Mouse (Mus musculus): Measurements from ENCODE around the gene Pcx. TPM values are rescaled to one million over a fixed set of nuclear protein-coding genes. Genes with fewer than 3 reads are reported as not detected.

The Pcx gene
- polyA plus RNA-seq, 1 experiment from 2014 or later: 18.6 TPM

DNA sequence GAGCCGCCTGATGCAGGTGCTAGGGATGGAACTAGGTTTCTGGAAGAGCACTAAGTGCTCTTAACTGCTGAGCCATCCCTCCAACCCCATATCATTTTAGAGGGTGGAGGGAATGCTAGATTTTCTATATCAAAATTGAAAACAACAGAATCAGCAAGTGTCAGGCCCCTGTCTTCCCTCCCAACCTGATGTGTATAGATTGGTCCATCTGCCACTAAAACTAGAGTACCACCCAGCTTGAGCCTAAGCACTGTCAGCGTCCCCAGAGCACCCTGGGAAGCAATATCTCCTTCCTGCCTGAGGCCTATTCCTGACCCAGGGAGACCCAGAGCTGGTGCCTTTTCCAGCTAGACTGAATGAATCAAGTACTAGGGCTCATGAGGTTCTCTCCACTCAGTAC lies 56.6 kb downstream of the Pcx start:
- Histone ChIP-seq H3K27ac (ENCODE audit: low read depth, low read length) (peak overlapping the region; percentile 34; the same call in 1 of the 2 replicates), H3K27me3 (replicated peaks; ENCODE audit: control insufficient read depth, insufficient read depth, low read length) (no peaks in the 10 kb centered on the region), H3K4me1 (replicated peaks; ENCODE audit: control insufficient read depth, insufficient read depth, low read length) (peaks cover 23% of the 10 kb centered on the region), H3K9me3 (ENCODE audit: control insufficient read depth, low read length) (no peaks in the 10 kb centered on the region), H3K36me3 (ENCODE audit: control insufficient read depth, insufficient read depth, low read length) (no peaks in the 10 kb centered on the region), H3K4me3 (ENCODE audit: low read depth, low read length) (no peak overlapping the region), H3K4me2 (no peak overlapping the region), H3K9ac (ENCODE audit: low read depth, low read length) (no peak overlapping the region)
- DNase-seq (ENCODE audit: low spot score) (no peak), ATAC-seq (replicated peaks; ENCODE audit: low FRiP score) (peak; percentile 71)
- 71% methylated on average over 2 of the region's 2 CpGs for WGBS

DNA sequence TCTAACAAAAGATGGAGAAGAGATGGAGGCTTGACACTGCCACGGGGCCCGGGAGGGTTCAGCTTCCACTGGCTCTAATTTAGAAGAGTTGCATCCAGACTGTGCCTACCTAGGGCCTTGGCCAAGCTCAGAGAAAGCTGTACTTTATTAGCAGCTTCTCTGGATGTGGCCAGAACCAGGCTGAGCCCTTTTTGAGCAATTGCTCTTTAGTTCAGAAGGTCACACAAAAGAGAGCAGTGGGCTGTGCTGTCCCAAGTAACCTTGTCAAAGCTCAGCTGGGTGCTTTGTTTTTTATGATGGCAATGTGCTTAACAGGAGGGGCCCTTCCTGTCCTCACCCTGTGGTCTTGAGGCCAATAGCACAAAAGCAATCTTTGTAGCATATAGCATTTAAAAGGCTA lies 57.4 kb downstream of the Pcx start:
- Histone ChIP-seq H3K27ac (ENCODE audit: low read depth, low read length) (peak overlapping the region; percentile 84), H3K36me3 (ENCODE audit: control insufficient read depth, insufficient read depth, low read length) (no peaks in the 10 kb centered on the region), H3K4me2 (no peak overlapping the region), H3K27me3 (replicated peaks; ENCODE audit: control insufficient read depth, insufficient read depth, low read length) (no peaks in the 10 kb centered on the region), H3K4me1 (replicated peaks; ENCODE audit: control insufficient read depth, insufficient read depth, low read length) (peaks cover 23% of the 10 kb centered on the region), H3K9me3 (ENCODE audit: control insufficient read depth, low read length) (no peaks in the 10 kb centered on the region), H3K4me3 (ENCODE audit: low read depth, low read length) (no peak overlapping the region), H3K9ac (ENCODE audit: low read depth, low read length) (peak overlapping the region; percentile 28)
- no peak for DNase-seq (ENCODE audit: low spot score)
- 59% methylated on average over 2 of the region's 2 CpGs for WGBS
- no peak for ATAC-seq (replicated peaks; ENCODE audit: low FRiP score)

DNA sequence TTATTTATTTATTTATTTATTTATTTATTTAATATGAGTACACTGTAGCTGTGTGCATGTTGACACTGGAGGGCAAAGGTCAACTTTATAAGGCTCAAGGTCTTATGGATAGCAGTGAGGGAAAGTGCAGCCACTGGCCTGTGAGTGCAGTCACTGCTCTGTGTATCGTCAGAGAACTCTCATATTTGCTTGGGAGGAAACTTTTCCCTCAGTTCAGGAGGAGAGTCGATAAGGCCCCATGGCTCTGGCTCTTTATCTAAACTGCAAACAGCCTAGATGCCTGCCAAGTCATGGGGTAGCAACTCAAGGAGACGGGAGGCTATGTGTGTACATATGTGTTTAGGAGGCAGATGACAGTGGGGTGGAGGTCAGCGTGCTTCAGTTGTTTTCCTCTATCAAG lies 58.6 kb downstream of the Pcx start:
- WGBS: 36% methylated on average over 4 of the region's 4 CpGs
- no peaks in the 10 kb centered on the region for H3K9me3 ChIP-seq (ENCODE audit: control insufficient read depth, low read length)
- ATAC-seq (replicated peaks; ENCODE audit: low FRiP score) (peak; percentile 86), DNase-seq (ENCODE audit: low spot score) (no peak)
- no peaks in the 10 kb centered on the region for H3K36me3 ChIP-seq (ENCODE audit: control insufficient read depth, insufficient read depth, low read length)
- peak overlapping the region; percentile 84 for H3K27ac ChIP-seq (ENCODE audit: low read depth, low read length)
- peaks cover 23% of the 10 kb centered on the region for H3K4me1 ChIP-seq (replicated peaks; ENCODE audit: control insufficient read depth, insufficient read depth, low read length)
- no peaks in the 10 kb centered on the region for H3K27me3 ChIP-seq (replicated peaks; ENCODE audit: control insufficient read depth, insufficient read depth, low read length)
- peak overlapping the region; percentile 34 for H3K4me2 ChIP-seq
- H3K4me3 ChIP-seq (ENCODE audit: low read depth, low read length): no peak overlapping the region
- H3K9ac ChIP-seq (ENCODE audit: low read depth, low read length): peak overlapping the region; percentile 46; the same call in 1 of the 2 replicates

DNA sequence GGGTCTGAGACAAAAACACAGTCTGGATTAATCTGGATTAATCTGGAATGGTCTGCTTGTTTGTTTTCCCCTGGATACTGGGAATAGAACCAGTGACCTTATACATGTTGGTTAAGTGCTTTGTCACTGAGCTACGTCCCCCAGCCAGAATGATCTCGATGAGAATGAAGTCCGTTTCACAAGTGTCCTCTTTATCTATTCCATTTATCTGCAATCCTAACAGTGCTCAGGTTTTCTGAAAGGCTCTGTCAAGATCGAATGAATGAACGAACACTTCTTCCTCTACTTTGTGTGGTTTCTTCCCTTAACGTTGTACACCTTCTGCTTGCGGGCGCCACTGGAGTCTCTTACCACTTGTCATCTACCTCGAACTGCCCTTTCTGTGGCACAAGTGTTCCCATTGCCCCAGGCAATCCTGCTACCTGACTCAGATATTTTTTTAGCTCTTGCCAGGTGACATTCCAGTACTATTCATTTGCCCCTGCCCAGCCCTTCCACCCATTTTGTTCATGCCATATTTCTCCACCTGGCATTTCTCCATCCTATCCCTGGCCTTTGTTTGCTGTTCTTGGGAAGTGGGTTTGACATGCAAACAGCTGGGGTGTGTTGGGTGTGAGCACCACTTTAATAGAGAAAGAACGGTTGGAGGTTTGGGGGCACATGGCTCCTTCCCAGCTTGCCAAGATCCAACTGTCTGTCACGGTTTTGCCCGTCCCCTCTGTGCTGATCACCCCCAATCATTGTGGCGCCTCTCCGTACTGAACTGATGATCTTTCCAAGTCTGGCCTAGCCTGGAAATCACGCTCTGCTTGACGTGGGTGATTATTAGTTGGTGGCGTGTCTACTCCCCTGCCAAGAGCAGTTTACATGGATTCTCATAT lies 59.3 kb downstream of the Pcx start:
- H3K4me1 ChIP-seq (replicated peaks; ENCODE audit: control insufficient read depth, insufficient read depth, low read length): peaks cover 23% of the 10 kb centered on the region
- peak overlapping the region; percentile 46 for H3K9ac ChIP-seq (ENCODE audit: low read depth, low read length)
- peak overlapping the region; percentile 84 for H3K27ac ChIP-seq (ENCODE audit: low read depth, low read length)
- peak overlapping the region; percentile 34 for H3K4me2 ChIP-seq
- H3K4me3 ChIP-seq (ENCODE audit: low read depth, low read length): no peak overlapping the region
- DNase-seq (ENCODE audit: low spot score) (no peak), ATAC-seq (replicated peaks; ENCODE audit: low FRiP score) (no peak)
- H3K9me3 ChIP-seq (ENCODE audit: control insufficient read depth, low read length): no peaks in the 10 kb centered on the region
- WGBS: 76% methylated on average over 17 of the region's 17 CpGs
- H3K36me3 ChIP-seq (ENCODE audit: control insufficient read depth, insufficient read depth, low read length): no peaks in the 10 kb centered on the region
- no peaks in the 10 kb centered on the region for H3K27me3 ChIP-seq (replicated peaks; ENCODE audit: control insufficient read depth, insufficient read depth, low read length)

DNA sequence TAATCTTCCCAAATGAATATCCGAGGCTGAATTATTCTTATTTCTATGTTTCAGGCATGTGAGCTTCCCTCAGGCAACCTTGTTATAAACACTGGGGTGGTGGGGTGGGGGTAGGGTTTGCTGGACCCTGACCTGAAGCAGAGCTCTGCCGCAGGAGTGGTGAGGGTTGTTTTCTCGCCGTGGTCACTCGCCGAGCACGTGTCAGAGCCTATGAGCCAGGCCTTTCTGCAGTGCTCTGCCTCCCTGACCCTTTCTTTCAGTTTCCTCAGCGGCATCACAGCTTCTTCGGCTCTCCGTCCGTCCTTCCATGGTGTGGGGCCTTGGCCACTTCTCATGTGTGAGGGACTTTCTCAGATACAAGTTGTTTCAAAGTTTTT lies 60.0 kb downstream of the Pcx start:
- no peaks in the 10 kb centered on the region for H3K9me3 ChIP-seq (ENCODE audit: control insufficient read depth, low read length)
- WGBS: 82% methylated on average over 11 of the region's 11 CpGs
- ATAC-seq (replicated peaks; ENCODE audit: low FRiP score) (no peak), DNase-seq (ENCODE audit: low spot score) (no peak)
- no peaks in the 10 kb centered on the region for H3K36me3 ChIP-seq (ENCODE audit: control insufficient read depth, insufficient read depth, low read length)
- peaks cover 23% of the 10 kb centered on the region for H3K4me1 ChIP-seq (replicated peaks; ENCODE audit: control insufficient read depth, insufficient read depth, low read length)
- no peak overlapping the region for H3K4me2 ChIP-seq
- no peaks in the 10 kb centered on the region for H3K27me3 ChIP-seq (replicated peaks; ENCODE audit: control insufficient read depth, insufficient read depth, low read length)
- no peak overlapping the region for H3K9ac ChIP-seq (ENCODE audit: low read depth, low read length)
- no peak overlapping the region for H3K27ac ChIP-seq (ENCODE audit: low read depth, low read length)
- no peak overlapping the region for H3K4me3 ChIP-seq (ENCODE audit: low read depth, low read length)

DNA sequence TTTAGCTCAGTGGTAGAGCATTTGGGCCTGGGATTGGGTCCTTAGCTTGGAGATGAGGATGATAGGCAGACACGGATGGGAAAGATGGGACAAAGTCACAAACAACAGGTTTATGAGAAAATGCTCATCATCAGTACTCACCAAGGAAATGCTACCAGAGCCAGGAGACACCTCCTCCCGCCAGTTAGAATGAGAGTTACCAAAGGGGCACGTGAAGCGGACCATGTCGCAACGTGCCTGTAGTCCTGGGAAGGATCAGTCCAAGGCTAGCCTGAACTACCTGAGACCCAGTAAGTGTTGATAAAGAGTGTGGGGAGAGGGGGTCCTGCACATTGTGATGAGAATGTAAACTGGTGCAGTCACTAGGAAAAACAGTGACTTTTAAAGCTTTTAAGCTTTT lies 60.5 kb downstream of the Pcx start:
- H3K27ac ChIP-seq (ENCODE audit: low read depth, low read length): no peak overlapping the region
- H3K4me3 ChIP-seq (ENCODE audit: low read depth, low read length): no peak overlapping the region
- H3K9ac ChIP-seq (ENCODE audit: low read depth, low read length): no peak overlapping the region
- no peaks in the 10 kb centered on the region for H3K9me3 ChIP-seq (ENCODE audit: control insufficient read depth, low read length)
- H3K36me3 ChIP-seq (ENCODE audit: control insufficient read depth, insufficient read depth, low read length): no peaks in the 10 kb centered on the region
- WGBS: 80% methylated on average over 6 of the region's 6 CpGs
- H3K27me3 ChIP-seq (replicated peaks; ENCODE audit: control insufficient read depth, insufficient read depth, low read length): no peaks in the 10 kb centered on the region
- no peak for DNase-seq (ENCODE audit: low spot score)
- H3K4me2 ChIP-seq: no peak overlapping the region
- peaks cover 20% of the 10 kb centered on the region for H3K4me1 ChIP-seq (replicated peaks; ENCODE audit: control insufficient read depth, insufficient read depth, low read length)
- ATAC-seq (replicated peaks; ENCODE audit: low FRiP score): no peak

DNA sequence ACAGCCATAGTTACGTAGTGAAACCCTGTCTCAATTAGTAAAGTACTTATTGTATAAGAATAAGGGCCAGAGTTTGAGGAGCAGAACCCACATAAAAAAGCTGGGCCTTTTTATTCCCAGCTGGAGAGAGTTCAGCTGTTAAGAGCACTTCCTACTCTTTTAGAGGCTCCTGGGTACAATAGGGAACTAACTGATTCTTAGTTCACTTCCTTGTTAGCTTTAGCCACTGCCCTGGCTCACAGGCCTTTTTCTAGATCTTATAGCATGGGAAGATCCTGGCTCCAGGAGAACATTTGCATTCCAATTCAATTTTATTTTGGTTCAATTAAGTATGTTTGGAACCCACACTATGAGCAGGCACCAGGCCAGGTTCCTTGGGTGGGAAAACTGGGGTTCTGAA lies 61.4 kb downstream of the Pcx start:
- H3K4me1 ChIP-seq (replicated peaks; ENCODE audit: control insufficient read depth, insufficient read depth, low read length): peaks cover 20% of the 10 kb centered on the region
- no peaks in the 10 kb centered on the region for H3K9me3 ChIP-seq (ENCODE audit: control insufficient read depth, low read length)
- no peak overlapping the region for H3K4me3 ChIP-seq (ENCODE audit: low read depth, low read length)
- ATAC-seq (replicated peaks; ENCODE audit: low FRiP score): no peak
- no peaks in the 10 kb centered on the region for H3K36me3 ChIP-seq (ENCODE audit: control insufficient read depth, insufficient read depth, low read length)
- WGBS: 83% methylated on average over 1 of the region's 1 CpGs
- no peak for DNase-seq (ENCODE audit: low spot score)
- no peak overlapping the region for H3K4me2 ChIP-seq
- no peak overlapping the region for H3K9ac ChIP-seq (ENCODE audit: low read depth, low read length)
- H3K27ac ChIP-seq (ENCODE audit: low read depth, low read length): no peak overlapping the region
- no peaks in the 10 kb centered on the region for H3K27me3 ChIP-seq (replicated peaks; ENCODE audit: control insufficient read depth, insufficient read depth, low read length)

DNA sequence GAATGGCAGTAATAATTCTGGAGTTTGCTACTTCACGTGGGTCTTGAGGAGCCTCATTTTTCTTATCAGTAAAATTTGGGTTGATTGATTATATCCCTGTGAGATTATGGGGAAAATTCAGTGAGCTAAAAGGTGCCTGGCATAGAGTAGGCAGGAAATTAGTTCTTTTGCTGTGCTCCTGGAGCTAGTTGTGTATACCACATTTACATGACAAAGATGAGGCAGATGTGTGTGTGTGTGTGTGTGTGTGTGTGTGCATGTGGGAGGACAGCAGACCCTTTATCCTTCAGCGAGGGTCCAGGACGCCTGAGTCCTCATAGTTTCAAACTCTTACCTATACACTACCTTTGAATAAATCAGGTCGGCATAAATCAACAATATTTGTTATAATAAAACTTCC lies 61.8 kb downstream of the Pcx start:
- Histone ChIP-seq H3K4me1 (replicated peaks; ENCODE audit: control insufficient read depth, insufficient read depth, low read length) (peaks cover 19% of the 10 kb centered on the region), H3K27ac (ENCODE audit: low read depth, low read length) (no peak overlapping the region)

DNA sequence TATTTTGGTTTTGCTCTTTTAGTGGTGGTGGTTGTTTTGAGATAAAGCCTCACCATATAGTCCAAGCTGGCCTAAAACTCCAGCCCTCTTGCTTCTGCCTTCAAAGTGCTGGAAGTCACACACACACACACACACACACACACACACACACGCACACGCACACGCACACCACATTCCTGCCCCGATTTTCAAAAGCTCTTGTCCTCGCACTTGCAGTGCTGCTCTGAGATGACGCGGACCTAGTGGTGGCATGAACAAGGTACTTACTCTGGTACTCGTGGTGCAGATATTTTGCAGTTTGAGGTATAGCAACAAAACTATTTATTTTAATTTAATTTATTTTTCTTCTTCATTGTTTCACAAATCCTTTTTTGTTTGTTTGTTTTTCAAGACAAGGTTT lies 62.2 kb downstream of the Pcx start:
- Histone ChIP-seq H3K4me3 (ENCODE audit: low read depth, low read length) (no peak overlapping the region), H3K4me2 (no peak overlapping the region), H3K36me3 (ENCODE audit: control insufficient read depth, insufficient read depth, low read length) (no peaks in the 10 kb centered on the region), H3K9me3 (ENCODE audit: control insufficient read depth, low read length) (no peaks in the 10 kb centered on the region), H3K27ac (ENCODE audit: low read depth, low read length) (no peak overlapping the region), H3K4me1 (replicated peaks; ENCODE audit: control insufficient read depth, insufficient read depth, low read length) (peaks cover 17% of the 10 kb centered on the region), H3K9ac (ENCODE audit: low read depth, low read length) (no peak overlapping the region), H3K27me3 (replicated peaks; ENCODE audit: control insufficient read depth, insufficient read depth, low read length) (no peaks in the 10 kb centered on the region)
- no peak for DNase-seq (ENCODE audit: low spot score)
- ATAC-seq (replicated peaks; ENCODE audit: low FRiP score): no peak
- WGBS: 94% methylated on average over 8 of the region's 8 CpGs

More for the DNA sequence above, 61.8 kb downstream of the Pcx start:
- ATAC-seq (replicated peaks; ENCODE audit: low FRiP score) (no peak), DNase-seq (ENCODE audit: low spot score) (no peak)
- Histone ChIP-seq H3K4me3 (ENCODE audit: low read depth, low read length) (no peak overlapping the region), H3K36me3 (ENCODE audit: control insufficient read depth, insufficient read depth, low read length) (no peaks in the 10 kb centered on the region), H3K9ac (ENCODE audit: low read depth, low read length) (no peak overlapping the region), H3K9me3 (ENCODE audit: control insufficient read depth, low read length) (no peaks in the 10 kb centered on the region), H3K27me3 (replicated peaks; ENCODE audit: control insufficient read depth, insufficient read depth, low read length) (no peaks in the 10 kb centered on the region), H3K4me2 (no peak overlapping the region)
- WGBS: 82% methylated on average over 4 of the region's 4 CpGs
